Mouse (Mus musculus): ENCODE measurements around the gene Acvr1b. TPM values are rescaled to one million over a fixed set of nuclear protein-coding genes. Genes with fewer than 3 reads are reported as not detected.
A peak's percentile ranks its signal among the peaks of the same experiment; 100 is the strongest.

Acvr1b gene
- polyA plus RNA-seq, 1 experiment from 2014 or later = 22.1 TPM

GRCm38 (mm10) chr15:101167553-101167952 lies 6.3 kb upstream of the Acvr1b start:
- no peaks in the 10 kb centered on the region for H3K36me3 ChIP-seq (ENCODE audit: control insufficient read depth, insufficient read depth, low read length)
- no peak overlapping the region for H3K27ac ChIP-seq (ENCODE audit: low read length)
- H3K27me3 ChIP-seq (ENCODE audit: control insufficient read depth, insufficient read depth, low read depth, low read length) = no peaks in the 10 kb centered on the region
- H3K4me1 ChIP-seq (ENCODE audit: control insufficient read depth, insufficient read depth, low read length) = peaks cover 14% of the 10 kb centered on the region
- no peak overlapping the region for H3K4me2 ChIP-seq (ENCODE audit: low read length)
- H3K4me3 ChIP-seq (ENCODE audit: low read depth, low read length) = no peak overlapping the region
- no peaks in the 10 kb centered on the region for H3K9me3 ChIP-seq (replicated peaks; ENCODE audit: control insufficient read depth, low read length, poor library complexity, severe bottlenecking)
- WGBS = 63% methylated on average over 11 of the region's 11 CpGs
- ATAC-seq = no peak
- no peak overlapping the region for H3K9ac ChIP-seq (ENCODE audit: low read depth, low read length)

DNA sequence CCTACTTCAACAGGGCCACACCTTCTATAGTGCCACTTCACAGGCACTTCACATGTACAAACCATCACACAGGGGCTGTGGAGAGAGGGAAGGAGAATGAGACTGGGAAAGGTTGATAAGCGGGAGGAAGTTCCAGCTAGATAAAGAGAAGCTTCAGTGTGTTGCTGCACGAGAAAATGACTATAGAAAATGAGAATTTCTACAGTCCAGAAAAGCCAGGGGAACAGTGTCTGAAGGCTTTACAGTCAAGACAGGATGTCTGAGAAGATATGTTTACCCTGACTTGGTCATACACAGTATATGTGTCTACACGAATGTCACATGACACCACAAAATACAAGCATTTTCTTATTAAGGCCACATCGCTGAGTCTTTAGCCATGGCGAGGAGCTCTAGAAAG lies 4.0 kb upstream of the Acvr1b start:
- Histone ChIP-seq H3K4me2 (ENCODE audit: low read length) (no peak overlapping the region), H3K27ac (ENCODE audit: low read length) (no peak overlapping the region), H3K36me3 (ENCODE audit: control insufficient read depth, insufficient read depth, low read length) (no peaks in the 10 kb centered on the region), H3K9me3 (replicated peaks; ENCODE audit: control insufficient read depth, low read length, poor library complexity, severe bottlenecking) (no peaks in the 10 kb centered on the region), H3K4me3 (ENCODE audit: low read depth, low read length) (no peak overlapping the region), H3K27me3 (ENCODE audit: control insufficient read depth, insufficient read depth, low read depth, low read length) (no peaks in the 10 kb centered on the region), H3K4me1 (ENCODE audit: control insufficient read depth, insufficient read depth, low read length) (peaks cover 4% of the 10 kb centered on the region), H3K9ac (ENCODE audit: low read depth, low read length) (no peak overlapping the region)
- WGBS = 88% methylated on average over 5 of the region's 5 CpGs
- ATAC-seq = no peak

- Histone ChIP-seq H3K27me3 (ENCODE audit: control insufficient read depth, insufficient read depth, low read depth, low read length) (no peaks in the 10 kb centered on the region), H3K4me1 (ENCODE audit: control insufficient read depth, insufficient read depth, low read length) (peaks cover 4% of the 10 kb centered on the region), H3K27ac (ENCODE audit: low read length) (no peak overlapping the region), H3K9me3 (replicated peaks; ENCODE audit: control insufficient read depth, low read length, poor library complexity, severe bottlenecking) (no peaks in the 10 kb centered on the region), H3K4me2 (ENCODE audit: low read length) (no peak overlapping the region), H3K4me3 (ENCODE audit: low read depth, low read length) (no peak overlapping the region), H3K9ac (ENCODE audit: low read depth, low read length) (no peak overlapping the region), H3K36me3 (ENCODE audit: control insufficient read depth, insufficient read depth, low read length) (no peaks in the 10 kb centered on the region)
- WGBS = 75% methylated on average over 10 of the region's 10 CpGs
- no peak for ATAC-seq
Observed at GRCm38 (mm10) chr15:101170413-101170980, 3.4 kb upstream of the Acvr1b start.

- H3K27ac ChIP-seq (ENCODE audit: low read length) = no peak overlapping the region
- no peak overlapping the region for H3K4me3 ChIP-seq (ENCODE audit: low read depth, low read length)
- no peak overlapping the region for H3K4me2 ChIP-seq (ENCODE audit: low read length)
- 78% methylated on average over 4 of the region's 4 CpGs for WGBS
- no peaks in the 10 kb centered on the region for H3K9me3 ChIP-seq (replicated peaks; ENCODE audit: control insufficient read depth, low read length, poor library complexity, severe bottlenecking)
- H3K9ac ChIP-seq (ENCODE audit: low read depth, low read length) = no peak overlapping the region
- no peaks in the 10 kb centered on the region for H3K36me3 ChIP-seq (ENCODE audit: control insufficient read depth, insufficient read depth, low read length)
- H3K4me1 ChIP-seq (ENCODE audit: control insufficient read depth, insufficient read depth, low read length) = peaks cover 10% of the 10 kb centered on the region
- no peak for ATAC-seq
- no peaks in the 10 kb centered on the region for H3K27me3 ChIP-seq (ENCODE audit: control insufficient read depth, insufficient read depth, low read depth, low read length)
Observed at GRCm38 (mm10) chr15:101171272-101171671, 2.6 kb upstream of the Acvr1b start.

- ATAC-seq = no peak
- no peaks in the 10 kb centered on the region for H3K36me3 ChIP-seq (ENCODE audit: control insufficient read depth, insufficient read depth, low read length)
- no peaks in the 10 kb centered on the region for H3K27me3 ChIP-seq (ENCODE audit: control insufficient read depth, insufficient read depth, low read depth, low read length)
- no peak overlapping the region for H3K4me3 ChIP-seq (ENCODE audit: low read depth, low read length)
- 82% methylated on average over 2 of the region's 2 CpGs for WGBS
- H3K4me1 ChIP-seq (ENCODE audit: control insufficient read depth, insufficient read depth, low read length) = peaks cover 17% of the 10 kb centered on the region
- H3K9ac ChIP-seq (ENCODE audit: low read depth, low read length) = no peak overlapping the region
- H3K9me3 ChIP-seq (replicated peaks; ENCODE audit: control insufficient read depth, low read length, poor library complexity, severe bottlenecking) = no peaks in the 10 kb centered on the region
- no peak overlapping the region for H3K4me2 ChIP-seq (ENCODE audit: low read length)
- no peak overlapping the region for H3K27ac ChIP-seq (ENCODE audit: low read length)
Observed at GRCm38 (mm10) chr15:101172016-101172415, 1.9 kb upstream of the Acvr1b start.

- Histone ChIP-seq H3K4me3 (ENCODE audit: low read depth, low read length) (peak overlapping the region; percentile 61), H3K27ac (ENCODE audit: low read length) (peak overlapping the region; percentile 84), H3K4me1 (ENCODE audit: control insufficient read depth, insufficient read depth, low read length) (peaks cover 39% of the 10 kb centered on the region), H3K4me2 (ENCODE audit: low read length) (peak overlapping the region; percentile 80), H3K27me3 (ENCODE audit: control insufficient read depth, insufficient read depth, low read depth, low read length) (no peaks in the 10 kb centered on the region), H3K9ac (ENCODE audit: low read depth, low read length) (peak overlapping the region; percentile 87), H3K36me3 (ENCODE audit: control insufficient read depth, insufficient read depth, low read length) (no peaks in the 10 kb centered on the region), H3K9me3 (replicated peaks; ENCODE audit: control insufficient read depth, low read length, poor library complexity, severe bottlenecking) (no peaks in the 10 kb centered on the region)
- peak; percentile 54 for ATAC-seq
- under 1% methylated on average over 36 of the region's 46 CpGs for WGBS
Observed at GRCm38 (mm10) chr15:101174294-101175130, 645 bp downstream of the Acvr1b start.

- H3K36me3 ChIP-seq (ENCODE audit: control insufficient read depth, insufficient read depth, low read length) = no peaks in the 10 kb centered on the region
- no peaks in the 10 kb centered on the region for H3K27me3 ChIP-seq (ENCODE audit: control insufficient read depth, insufficient read depth, low read depth, low read length)
- peak overlapping the region; percentile 87 for H3K9ac ChIP-seq (ENCODE audit: low read depth, low read length)
- peaks cover 40% of the 10 kb centered on the region for H3K4me1 ChIP-seq (ENCODE audit: control insufficient read depth, insufficient read depth, low read length)
- ATAC-seq = no peak
- H3K9me3 ChIP-seq (replicated peaks; ENCODE audit: control insufficient read depth, low read length, poor library complexity, severe bottlenecking) = no peaks in the 10 kb centered on the region
- 5% methylated on average over 5 of the region's 5 CpGs for WGBS
- H3K4me3 ChIP-seq (ENCODE audit: low read depth, low read length) = peak overlapping the region; percentile 61
- peak overlapping the region; percentile 80 for H3K4me2 ChIP-seq (ENCODE audit: low read length)
- peak overlapping the region; percentile 84 for H3K27ac ChIP-seq (ENCODE audit: low read length)
Observed at GRCm38 (mm10) chr15:101175131-101175460, 1.2 kb downstream of the Acvr1b start.

- peak overlapping the region; percentile 61 for H3K4me3 ChIP-seq (ENCODE audit: low read depth, low read length)
- H3K27me3 ChIP-seq (ENCODE audit: control insufficient read depth, insufficient read depth, low read depth, low read length) = no peaks in the 10 kb centered on the region
- peak overlapping the region; percentile 84 for H3K27ac ChIP-seq (ENCODE audit: low read length)
- H3K4me2 ChIP-seq (ENCODE audit: low read length) = peak overlapping the region; percentile 80
- H3K4me1 ChIP-seq (ENCODE audit: control insufficient read depth, insufficient read depth, low read length) = peaks cover 42% of the 10 kb centered on the region
- H3K36me3 ChIP-seq (ENCODE audit: control insufficient read depth, insufficient read depth, low read length) = no peaks in the 10 kb centered on the region
- no peaks in the 10 kb centered on the region for H3K9me3 ChIP-seq (replicated peaks; ENCODE audit: control insufficient read depth, low read length, poor library complexity, severe bottlenecking)
- 14% methylated on average over 17 of the region's 17 CpGs for WGBS
- ATAC-seq = no peak
- H3K9ac ChIP-seq (ENCODE audit: low read depth, low read length) = peak overlapping the region; percentile 87
Observed at GRCm38 (mm10) chr15:101175613-101176283, 1.9 kb downstream of the Acvr1b start.

DNA sequence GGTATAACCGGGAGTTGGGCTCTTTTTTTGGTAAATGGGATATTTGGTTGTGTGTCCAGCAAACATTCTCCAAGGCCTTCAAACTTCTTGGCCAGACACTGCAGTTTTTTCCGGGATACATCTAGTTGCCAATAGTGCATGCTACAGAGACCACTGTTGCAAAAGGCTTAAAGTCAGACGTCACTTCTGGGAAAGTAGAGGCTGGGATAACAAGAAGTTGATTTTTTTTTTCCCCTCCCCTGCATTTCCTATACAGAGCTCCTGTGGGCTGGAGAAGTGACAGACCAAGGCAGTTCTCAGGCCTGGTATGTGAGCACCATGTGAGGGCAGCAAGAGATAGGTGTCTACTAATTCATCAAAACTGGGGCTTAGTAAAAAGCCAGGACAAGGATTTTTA lies 2.4 kb downstream of the Acvr1b start:
- Histone ChIP-seq H3K36me3 (ENCODE audit: control insufficient read depth, insufficient read depth, low read length) (no peaks in the 10 kb centered on the region), H3K9ac (ENCODE audit: low read depth, low read length) (peak overlapping the region; percentile 87; the same call in 1 of the 2 replicates), H3K4me3 (ENCODE audit: low read depth, low read length) (peak overlapping the region; percentile 61), H3K4me1 (ENCODE audit: control insufficient read depth, insufficient read depth, low read length) (peaks cover 48% of the 10 kb centered on the region), H3K4me2 (ENCODE audit: low read length) (peak overlapping the region; percentile 80), H3K27ac (ENCODE audit: low read length) (peak overlapping the region; percentile 84; the same call in 1 of the 2 replicates), H3K27me3 (ENCODE audit: control insufficient read depth, insufficient read depth, low read depth, low read length) (no peaks in the 10 kb centered on the region), H3K9me3 (replicated peaks; ENCODE audit: control insufficient read depth, low read length, poor library complexity, severe bottlenecking) (no peaks in the 10 kb centered on the region)
- no peak for ATAC-seq
- 43% methylated on average over 3 of the region's 3 CpGs for WGBS

Data from midbrain, embryonic 16.5 days (tissue).